Mouse (Mus musculus) liver, postnatal 0 days (tissue): ENCODE data around the gene Rrp8.

Experiments used
- CTCF ChIP-seq: sonication (generic); IDR thresholded peaks from 2 replicates; pipeline ENCODE4 v1.5.1; 2016; ENCODE audit warnings: antibody characterized with exemption, low read depth
- EP300 ChIP-seq: IDR thresholded peaks from 2 replicates; pipeline ENCODE4 v1.6.1; 2016; ENCODE audit warnings: antibody characterized with exemption, low read depth, mild to moderate bottlenecking

DNA sequence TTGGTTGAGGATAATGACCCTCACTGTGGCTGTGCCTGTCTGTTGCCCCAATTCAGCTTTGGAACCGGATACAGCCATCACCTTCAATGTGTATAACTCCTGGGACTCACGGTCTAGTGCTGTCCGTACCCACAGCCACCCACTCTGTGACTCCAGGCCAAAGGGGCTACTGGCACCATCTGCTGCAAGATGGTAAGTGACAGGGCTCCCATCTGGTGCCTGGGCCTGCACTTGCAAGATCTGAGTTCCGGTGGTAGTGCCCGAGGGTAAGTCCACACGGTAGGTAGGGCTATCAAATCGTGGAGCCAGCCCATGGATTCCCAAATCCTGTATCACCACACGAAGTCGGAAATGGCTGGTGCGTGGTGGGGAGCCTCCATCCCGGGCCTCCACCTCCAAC, 27.1 kb upstream of the Rrp8 start:
- no peak for TF ChIP-seq CTCF
- no peak for TF ChIP-seq EP300
